Mouse (Mus musculus) frontal cortex, postnatal 25 days (tissue): ENCODE data around the gene Bcor.

ENCODE experiments used
- DNase-seq, 2 experiments: peaks; one replicate each; pipeline ENCODE4 v3.0.0; 2022; ENCODE audit warnings: low spot score in 2 of 2

Bcor gene

GRCm38 (mm10) chrX:12151269-12151995 is 8.7 kb downstream of the Bcor start:
- no peak for DNase-seq

GRCm38 (mm10) chrX:12150425-12150824 is 9.7 kb downstream of the Bcor start:
- DNase-seq = no peak

- no peak for DNase-seq
Measured at GRCm38 (mm10) chrX:12146263-12146662, 13.9 kb downstream of the Bcor start.

- no peak for DNase-seq
Measured at GRCm38 (mm10) chrX:12142832-12143231, 17.3 kb downstream of the Bcor start.

- no peak for DNase-seq
Measured at GRCm38 (mm10) chrX:12140086-12140740, 19.9 kb downstream of the Bcor start.

- DNase-seq = no peak
Measured at GRCm38 (mm10) chrX:12138266-12138665, 21.9 kb downstream of the Bcor start.

- no peak for DNase-seq
Measured at GRCm38 (mm10) chrX:12137121-12137521, 23.0 kb downstream of the Bcor start.

GRCm38 (mm10) chrX:12136261-12137101 is 23.7 kb downstream of the Bcor start:
- no peak for DNase-seq

- DNase-seq = no peak
Measured at GRCm38 (mm10) chrX:12135121-12136111, 24.7 kb downstream of the Bcor start.

- DNase-seq = no peak
Measured at GRCm38 (mm10) chrX:12134541-12134940, 25.6 kb downstream of the Bcor start.

- DNase-seq = no peak
Measured at GRCm38 (mm10) chrX:12133836-12134431, 26.2 kb downstream of the Bcor start.

GRCm38 (mm10) chrX:12133178-12133835 is 26.8 kb downstream of the Bcor start:
- DNase-seq = no peak

GRCm38 (mm10) chrX:12132541-12133177 is 27.5 kb downstream of the Bcor start:
- DNase-seq = no peak

GRCm38 (mm10) chrX:12129828-12130809 is 30.0 kb downstream of the Bcor start:
- DNase-seq = no peak

GRCm38 (mm10) chrX:12129230-12129629 is 30.9 kb downstream of the Bcor start:
- no peak for DNase-seq

- DNase-seq = no peak
Measured at GRCm38 (mm10) chrX:12128165-12129083, 31.7 kb downstream of the Bcor start.

GRCm38 (mm10) chrX:12127799-12128164 is 32.4 kb downstream of the Bcor start:
- no peak for DNase-seq
